Mouse (Mus musculus) forebrain, embryonic 13.5 days (tissue): ENCODE measurements around the gene Itgb4. TPM values are rescaled to one million over a fixed set of nuclear protein-coding genes. Genes with fewer than 3 reads are reported as not detected.

Source experiments
- ATAC-seq: fragments of 200-750 bp; cut with Nextera tagmentation; 2 replicates; pipeline ENCODE4 v1.8.0; 2017
- H3K27ac ChIP-seq: fragments of 300-500 bp; sonication (generic); 2 replicates; pipeline ENCODE4 v1.5.1; 2015; ENCODE audit warnings: inconsistent platforms, mild to moderate bottlenecking, moderate library complexity
- H3K27me3 ChIP-seq: fragments of 300-500 bp; sonication (generic); 2 replicates; pipeline ENCODE4 v1.6.1; 2015; ENCODE audit warnings: mild to moderate bottlenecking, inconsistent platforms
- H3K36me3 ChIP-seq: fragments of 300-500 bp; sonication (generic); 2 replicates; pipeline ENCODE4 v1.6.1; 2015; ENCODE audit warnings: mild to moderate bottlenecking, inconsistent platforms; ENCODE audit not compliant: poor library complexity, severe bottlenecking
- H3K4me1 ChIP-seq: fragments of 300-500 bp; sonication (generic); 2 replicates; pipeline ENCODE4 v1.6.1; 2015; ENCODE audit warnings: inconsistent platforms
- H3K4me2 ChIP-seq: fragments of 300-500 bp; sonication (generic); 2 replicates; pipeline ENCODE4 v1.6.1; 2015; ENCODE audit warnings: inconsistent platforms, mild to moderate bottlenecking, moderate library complexity
- H3K4me3 ChIP-seq: fragments of 300-500 bp; sonication (generic); 2 replicates; pipeline ENCODE4 v1.5.1; 2015; ENCODE audit warnings: mild to moderate bottlenecking, inconsistent platforms
- H3K9ac ChIP-seq: fragments of 300-500 bp; sonication (generic); 2 replicates; pipeline ENCODE4 v1.6.1; 2015; ENCODE audit warnings: mild to moderate bottlenecking, inconsistent platforms
- H3K9me3 ChIP-seq: fragments of 300-500 bp; sonication (generic); replicated peaks from 2 replicates; pipeline ENCODE4 v1.6.1; 2016; ENCODE audit warnings: inconsistent platforms
- WGBS: fragments of 180-500 bp; shearing (Covaris S2); methylation state at CpG from one replicate; pipeline ENCODE4 v1.1.7; 2015; 5-methylcytosine and 5-hydroxymethylcytosine counted together
- polyA plus RNA-seq: library from polyadenylated mRNA; unstranded; fragments of >200 nt; fragmentation: Nextera tagmentation; extraction: Ambion mirVana; gene quantifications from 2 replicates; pipeline ENCODE4 v1.2.1, GENCODE M21; 2015

The Itgb4 gene
- polyA plus RNA-seq, 1 experiment from 2014 or later = 0.21 TPM

DNA sequence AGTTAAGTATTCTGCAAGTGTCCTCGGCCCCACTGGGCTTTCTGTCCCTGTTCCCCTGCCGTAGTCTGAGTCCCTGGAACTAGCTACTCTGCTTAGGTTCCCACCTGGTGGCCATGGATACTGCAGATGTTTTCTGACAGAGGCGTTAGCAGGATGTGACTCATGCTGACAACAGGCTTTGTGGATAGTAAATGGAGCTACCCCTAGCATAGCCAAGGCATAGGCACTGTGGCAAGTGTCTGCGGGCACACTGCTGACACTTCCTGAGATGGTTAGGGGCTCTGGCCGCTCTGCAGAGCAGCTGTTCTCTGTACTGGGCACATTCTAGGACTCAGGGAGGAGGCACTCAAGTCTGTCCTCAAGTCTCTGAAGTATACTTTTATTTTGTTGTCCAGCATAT is 19.8 kb upstream of the Itgb4 start:
- 88% methylated on average over 5 of the region's 5 CpGs for WGBS
- Histone ChIP-seq H3K4me1 (peaks cover 14% of the 10 kb centered on the region; the same call in 1 of the 2 replicates), H3K36me3 (peaks cover 88% of the 10 kb centered on the region), H3K4me3 (no peak overlapping the region), H3K27me3 (no peaks in the 10 kb centered on the region), H3K9ac (no peak overlapping the region), H3K4me2 (no peak overlapping the region), H3K9me3 (no peaks in the 10 kb centered on the region), H3K27ac (no peak overlapping the region)
- ATAC-seq = no peak

- Histone ChIP-seq H3K4me1 (peaks cover 14% of the 10 kb centered on the region; the same call in 1 of the 2 replicates), H3K27me3 (no peaks in the 10 kb centered on the region), H3K27ac (peak overlapping the region; percentile 25; the same call in 1 of the 2 replicates), H3K4me2 (no peak overlapping the region), H3K9ac (no peak overlapping the region), H3K36me3 (peaks cover 89% of the 10 kb centered on the region), H3K9me3 (no peaks in the 10 kb centered on the region), H3K4me3 (no peak overlapping the region)
- WGBS = 69% methylated on average over 10 of the region's 10 CpGs
- no peak; the same call in 1 of the 2 replicates for ATAC-seq
Observed at GRCm38 (mm10) chr11:115955195-115955858, 19.2 kb upstream of the Itgb4 start.

- no peak for ATAC-seq
- Histone ChIP-seq H3K36me3 (peaks cover 90% of the 10 kb centered on the region), H3K9me3 (no peaks in the 10 kb centered on the region), H3K4me3 (no peak overlapping the region), H3K27ac (peak overlapping the region; percentile 40; the same call in 1 of the 2 replicates), H3K4me2 (no peak overlapping the region), H3K4me1 (peaks cover 14% of the 10 kb centered on the region; the same call in 1 of the 2 replicates), H3K9ac (no peak overlapping the region), H3K27me3 (no peaks in the 10 kb centered on the region)
- 12% methylated on average over 4 of the region's 4 CpGs for WGBS
Observed at GRCm38 (mm10) chr11:115956453-115956852, 18.1 kb upstream of the Itgb4 start.

- H3K9ac ChIP-seq = no peak overlapping the region
- peaks cover 90% of the 10 kb centered on the region for H3K36me3 ChIP-seq
- H3K9me3 ChIP-seq = no peaks in the 10 kb centered on the region
- no peak overlapping the region for H3K4me2 ChIP-seq
- 82% methylated on average over 7 of the region's 7 CpGs for WGBS
- H3K4me1 ChIP-seq = peaks cover 14% of the 10 kb centered on the region; the same call in 1 of the 2 replicates
- no peak overlapping the region for H3K27ac ChIP-seq
- no peak for ATAC-seq
- no peak overlapping the region for H3K4me3 ChIP-seq
- H3K27me3 ChIP-seq = no peaks in the 10 kb centered on the region
Observed at GRCm38 (mm10) chr11:115957971-115958370, 16.5 kb upstream of the Itgb4 start.

GRCm38 (mm10) chr11:115959018-115959417 is 15.5 kb upstream of the Itgb4 start:
- Histone ChIP-seq H3K27ac (no peak overlapping the region), H3K4me3 (no peak overlapping the region), H3K9me3 (no peaks in the 10 kb centered on the region), H3K27me3 (no peaks in the 10 kb centered on the region), H3K9ac (no peak overlapping the region), H3K4me1 (peaks cover 14% of the 10 kb centered on the region; the same call in 1 of the 2 replicates), H3K4me2 (no peak overlapping the region), H3K36me3 (peaks cover 91% of the 10 kb centered on the region)
- no peak for ATAC-seq
- WGBS = 92% methylated on average over 9 of the region's 9 CpGs

DNA sequence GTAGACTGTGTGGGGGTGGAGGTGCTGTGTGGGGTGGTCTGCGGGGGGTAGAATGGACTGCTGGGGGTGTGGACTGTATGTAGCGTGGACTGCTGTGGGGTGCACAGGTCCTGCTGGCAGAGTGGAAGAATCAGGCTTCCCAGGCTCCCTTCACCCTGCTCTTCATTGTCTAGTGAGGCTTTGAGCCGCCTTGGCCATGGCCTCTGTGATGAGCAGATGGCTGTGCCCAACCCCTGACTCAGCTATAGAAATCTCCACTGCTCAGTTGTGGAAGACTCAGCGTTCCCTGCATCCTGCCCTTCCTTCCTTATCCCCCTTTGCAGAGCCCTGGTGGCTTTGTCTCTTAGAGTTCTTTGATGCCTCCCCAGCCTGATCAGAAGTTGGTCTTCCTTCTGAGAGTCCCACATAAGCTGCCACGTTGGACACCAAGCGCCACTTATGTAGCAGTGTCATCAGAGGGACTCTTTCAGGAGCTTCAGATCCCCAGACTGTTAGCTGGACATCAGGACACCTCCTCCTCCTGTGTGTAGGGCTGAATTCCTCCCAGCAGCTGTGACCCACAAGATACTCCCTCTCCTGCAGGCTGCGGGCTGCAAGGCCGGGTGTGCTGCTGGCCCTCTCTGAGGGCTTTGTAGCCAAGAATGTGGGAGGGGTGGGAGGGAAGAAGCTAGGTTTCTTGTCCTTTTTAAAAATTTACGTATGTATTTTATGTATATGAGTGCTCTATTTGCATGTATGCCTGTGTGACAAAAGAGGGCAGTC is 11.7 kb upstream of the Itgb4 start:
- Histone ChIP-seq H3K36me3 (peaks cover 91% of the 10 kb centered on the region), H3K4me2 (no peak overlapping the region), H3K9me3 (no peaks in the 10 kb centered on the region), H3K4me1 (no peaks in the 10 kb centered on the region), H3K27ac (no peak overlapping the region), H3K4me3 (no peak overlapping the region), H3K9ac (no peak overlapping the region), H3K27me3 (no peaks in the 10 kb centered on the region)
- 93% methylated on average over 9 of the region's 9 CpGs for WGBS
- no peak for ATAC-seq

GRCm38 (mm10) chr11:115964977-115965604 is 9.4 kb upstream of the Itgb4 start:
- Histone ChIP-seq H3K9ac (no peak overlapping the region), H3K4me2 (no peak overlapping the region), H3K27ac (no peak overlapping the region), H3K9me3 (no peaks in the 10 kb centered on the region), H3K4me1 (no peaks in the 10 kb centered on the region), H3K36me3 (peaks cover 73% of the 10 kb centered on the region), H3K4me3 (no peak overlapping the region), H3K27me3 (no peaks in the 10 kb centered on the region)
- 88% methylated on average over 10 of the region's 10 CpGs for WGBS
- ATAC-seq = no peak

DNA sequence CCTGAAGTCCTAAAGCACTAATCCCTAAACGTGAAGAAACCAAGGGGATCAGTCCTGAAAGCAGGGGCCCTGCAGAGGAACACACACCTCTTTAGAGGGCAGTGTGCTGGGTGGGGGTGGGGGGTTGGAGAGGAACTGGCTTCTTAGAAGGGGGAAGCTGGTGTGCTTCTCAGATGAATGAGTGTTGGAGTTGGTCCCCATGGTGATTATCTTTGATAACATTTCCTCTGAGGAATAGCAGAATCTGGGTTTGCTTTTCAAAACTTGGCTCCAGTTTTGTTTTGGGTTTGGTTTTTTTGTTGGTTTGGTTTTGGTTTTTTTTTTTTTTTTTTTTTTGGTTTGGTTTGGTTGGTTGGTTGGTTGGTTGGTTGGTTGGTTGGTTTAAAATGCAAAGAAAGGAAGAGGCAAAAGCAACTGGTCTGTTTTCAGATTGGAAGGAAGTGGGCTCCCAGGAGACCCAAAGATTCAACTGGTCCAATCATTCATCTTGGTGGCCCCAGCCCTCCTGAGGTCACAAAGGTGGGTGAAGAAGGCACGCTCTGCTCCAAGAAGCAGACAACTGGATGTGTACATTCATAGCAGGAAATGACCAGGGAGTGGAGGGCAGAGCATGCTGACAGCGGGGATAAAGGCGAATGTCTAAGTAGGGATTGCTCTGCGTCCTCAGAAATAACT is 5.6 kb upstream of the Itgb4 start:
- 65% methylated on average over 5 of the region's 5 CpGs for WGBS

GRCm38 (mm10) chr11:115970006-115970673 is 4.4 kb upstream of the Itgb4 start:
- Histone ChIP-seq H3K4me1 (peaks cover 9% of the 10 kb centered on the region), H3K36me3 (peaks cover 23% of the 10 kb centered on the region), H3K27ac (no peak overlapping the region), H3K9me3 (no peaks in the 10 kb centered on the region), H3K27me3 (peaks cover 22% of the 10 kb centered on the region), H3K4me3 (no peak overlapping the region), H3K4me2 (no peak overlapping the region), H3K9ac (no peak overlapping the region)
- WGBS = 77% methylated on average over 15 of the region's 15 CpGs
- ATAC-seq = no peak

More for the DNA sequence above, 5.6 kb upstream of the Itgb4 start:
- Histone ChIP-seq H3K4me2 (no peak overlapping the region), H3K27me3 (peaks cover 9% of the 10 kb centered on the region), H3K9me3 (no peaks in the 10 kb centered on the region), H3K9ac (no peak overlapping the region), H3K36me3 (peaks cover 35% of the 10 kb centered on the region), H3K4me1 (no peaks in the 10 kb centered on the region), H3K4me3 (no peak overlapping the region), H3K27ac (no peak overlapping the region)
- ATAC-seq = no peak

- H3K4me1 ChIP-seq = peaks cover 12% of the 10 kb centered on the region
- H3K9ac ChIP-seq = no peak overlapping the region
- H3K27ac ChIP-seq = no peak overlapping the region
- peaks cover 14% of the 10 kb centered on the region for H3K36me3 ChIP-seq
- ATAC-seq = no peak
- H3K4me2 ChIP-seq = no peak overlapping the region
- H3K4me3 ChIP-seq = no peak overlapping the region
- no peaks in the 10 kb centered on the region for H3K9me3 ChIP-seq
- whole genome bisulfite sequencing = 76% methylated on average over 6 of the region's 6 CpGs
- peaks cover 31% of the 10 kb centered on the region for H3K27me3 ChIP-seq
Observed at GRCm38 (mm10) chr11:115971016-115971415, 3.5 kb upstream of the Itgb4 start.

GRCm38 (mm10) chr11:115975083-115975420 is 543 bp downstream of the Itgb4 start:
- Histone ChIP-seq H3K27me3 (peaks cover 49% of the 10 kb centered on the region), H3K36me3 (no peaks in the 10 kb centered on the region), H3K9ac (peak overlapping the region; percentile 60), H3K4me3 (peak overlapping the region; percentile 44), H3K4me2 (peak overlapping the region; percentile 74), H3K9me3 (no peaks in the 10 kb centered on the region), H3K4me1 (peaks cover 12% of the 10 kb centered on the region), H3K27ac (no peak overlapping the region)
- ATAC-seq = no peak
- WGBS = under 1% methylated on average over 18 of the region's 18 CpGs
